Mouse (Mus musculus) C2C12 (cell line): Measurements from ENCODE around the gene Gmpr. TPM values are rescaled to one million over a fixed set of nuclear protein-coding genes. Genes with fewer than 3 reads are reported as not detected.

ENCODE experiments used
- H3K27me3 ChIP-seq: one replicate; pipeline ENCODE4 v1.6.1; 2011; ENCODE audit not compliant: control insufficient read depth, insufficient read depth, insufficient read length
- H3K36me3 ChIP-seq: one replicate; pipeline ENCODE4 v1.6.1; 2011; ENCODE audit not compliant: control insufficient read depth, insufficient read depth
- H3K4me3 ChIP-seq: one replicate; pipeline ENCODE4 v1.5.1; 2011; ENCODE audit warnings: mild to moderate bottlenecking, control low read depth; ENCODE audit not compliant: poor library complexity, insufficient read depth, severe bottlenecking
- H3K79me2 ChIP-seq: one replicate; pipeline ENCODE4 v1.6.1; 2011; ENCODE audit not compliant: control insufficient read depth, insufficient read depth
- H3K79me3 ChIP-seq: one replicate; pipeline ENCODE4 v1.6.1; 2011; ENCODE audit warnings: low read depth, control low read depth
- H3ac ChIP-seq: one replicate; pipeline ENCODE3; 2011; ENCODE audit warnings: low read depth; ENCODE audit not compliant: control insufficient read depth, insufficient read length
- CEBPB ChIP-seq: IDR thresholded peaks from one replicate; pipeline ENCODE4 v1.6.1; 2011; ENCODE audit warnings: low read depth, mild to moderate bottlenecking, control low read depth, moderate library complexity
- CTCF ChIP-seq: IDR thresholded peaks from one replicate; pipeline ENCODE4 v1.5.1; 2011; ENCODE audit not compliant: control insufficient read depth, insufficient read depth, insufficient read length
- FOSL1 ChIP-seq: IDR thresholded peaks from one replicate; pipeline ENCODE4 v1.8.0; 2011; ENCODE audit warnings: mild to moderate bottlenecking, low read length; ENCODE audit not compliant: poor library complexity, insufficient read depth, severe bottlenecking
- MAX ChIP-seq: IDR thresholded peaks from one replicate; pipeline ENCODE4 v1.6.1; 2011; ENCODE audit warnings: mild to moderate bottlenecking, control low read depth
- MYOD1 ChIP-seq: IDR thresholded peaks from one replicate; pipeline ENCODE4 v1.6.1; 2011; ENCODE audit warnings: low read depth; ENCODE audit not compliant: control insufficient read depth, insufficient read length
- MYOG ChIP-seq: IDR thresholded peaks from one replicate; pipeline ENCODE4 v1.6.1; 2011; ENCODE audit not compliant: control insufficient read depth, insufficient read length; ENCODE audit errors: extremely low read depth
- USF1 ChIP-seq: IDR thresholded peaks from one replicate; pipeline ENCODE4 v1.6.1; 2011; ENCODE audit warnings: low read depth, mild to moderate bottlenecking, control low read depth, moderate library complexity
- polyA plus RNA-seq: library from polyadenylated mRNA; unstranded; fragments of >200 nt; fragmentation: generic; extraction: Trizol; gene quantifications from one replicate; pipeline ENCODE4 v1.2.1, GENCODE M21; 2012; ENCODE audit warnings: missing spikeins

Gene Gmpr
- polyA plus RNA-seq, 1 experiment: 12.9 TPM

DNA sequence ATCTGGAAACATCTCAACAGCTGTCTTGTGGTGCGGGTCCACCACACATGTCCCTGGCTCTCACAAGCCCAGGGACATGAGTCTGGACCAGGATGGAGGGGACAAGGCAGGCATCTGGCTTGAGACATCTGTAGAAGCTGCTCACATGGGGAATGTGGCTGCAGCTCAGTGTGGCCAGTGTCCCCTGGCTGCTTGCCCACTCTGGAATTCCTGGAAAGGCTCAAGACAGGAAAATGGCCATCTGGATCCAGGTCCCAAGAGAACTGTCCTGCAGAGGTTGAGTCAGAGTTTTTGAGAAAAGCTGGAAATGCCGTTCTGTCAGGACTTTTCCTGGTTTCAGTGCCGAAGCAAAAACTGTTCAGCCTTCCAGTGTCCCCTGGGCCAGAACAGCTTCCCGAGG lies 68.9 kb downstream of the Gmpr start:
- H3ac ChIP-seq: no peak overlapping the region
- no peaks in the 10 kb centered on the region for H3K79me2 ChIP-seq
- TF ChIP-seq USF1: no peak
- no peak for TF ChIP-seq MYOD1
- no peak for TF ChIP-seq CTCF
- TF ChIP-seq FOSL1: no peak
- TF ChIP-seq CEBPB: no peak
- TF ChIP-seq MYOG: no peak
- no peak for TF ChIP-seq MAX
- H3K36me3 ChIP-seq: no peaks in the 10 kb centered on the region
- no peaks in the 10 kb centered on the region for H3K79me3 ChIP-seq
- no peaks in the 10 kb centered on the region for H3K27me3 ChIP-seq
- H3K4me3 ChIP-seq: no peak overlapping the region

DNA sequence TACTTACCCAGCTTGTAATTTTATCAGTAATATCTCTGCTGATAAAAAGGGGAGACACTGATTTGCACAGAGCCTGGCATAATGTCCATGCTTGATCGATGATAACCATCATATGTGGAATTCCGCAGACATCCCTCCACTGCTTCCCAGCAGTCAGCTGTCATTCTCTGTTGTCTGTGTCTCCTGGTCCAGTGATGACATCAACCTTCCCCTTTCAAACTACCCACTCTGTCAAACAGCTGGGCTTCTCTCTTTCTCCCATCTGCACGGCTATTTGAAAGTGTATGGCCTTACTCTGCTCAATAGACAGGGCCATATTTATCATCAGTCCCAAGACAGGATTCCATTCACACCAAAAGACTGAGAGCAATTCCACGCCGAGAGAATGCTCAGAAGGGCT lies 70.1 kb downstream of the Gmpr start:
- H3ac ChIP-seq: no peak overlapping the region
- H3K4me3 ChIP-seq: no peak overlapping the region
- H3K79me3 ChIP-seq: no peaks in the 10 kb centered on the region
- H3K27me3 ChIP-seq: no peaks in the 10 kb centered on the region
- no peaks in the 10 kb centered on the region for H3K36me3 ChIP-seq
- no peak for TF ChIP-seq FOSL1
- TF ChIP-seq MYOG: no peak
- no peak for TF ChIP-seq CTCF
- no peak for TF ChIP-seq USF1
- TF ChIP-seq MYOD1: no peak
- H3K79me2 ChIP-seq: no peaks in the 10 kb centered on the region

DNA sequence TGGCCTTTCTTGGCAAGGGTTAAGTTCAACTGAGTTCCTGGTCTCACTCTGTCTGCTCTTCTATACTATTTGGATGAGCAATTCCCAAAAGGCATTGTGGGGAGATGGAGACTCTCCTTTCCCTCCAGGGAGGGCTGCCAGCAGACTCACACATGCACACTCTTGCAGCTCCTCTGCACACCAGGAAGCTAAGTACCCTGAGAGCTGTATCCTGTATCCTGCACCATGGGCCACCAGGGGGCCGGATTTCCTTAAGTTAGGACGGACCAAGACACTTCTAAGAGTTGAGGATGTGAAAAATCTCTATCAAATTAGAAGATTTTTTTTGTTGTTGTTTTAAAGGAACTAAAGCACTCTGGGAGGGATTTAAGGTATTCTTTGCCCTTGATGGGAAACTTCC lies 70.5 kb downstream of the Gmpr start:
- TF ChIP-seq CTCF (no peak), CEBPB (no peak), MYOD1 (no peak), MYOG (no peak), USF1 (no peak), FOSL1 (no peak), MAX (no peak)
- H3K27me3 ChIP-seq: no peaks in the 10 kb centered on the region
- no peak overlapping the region for H3ac ChIP-seq

DNA sequence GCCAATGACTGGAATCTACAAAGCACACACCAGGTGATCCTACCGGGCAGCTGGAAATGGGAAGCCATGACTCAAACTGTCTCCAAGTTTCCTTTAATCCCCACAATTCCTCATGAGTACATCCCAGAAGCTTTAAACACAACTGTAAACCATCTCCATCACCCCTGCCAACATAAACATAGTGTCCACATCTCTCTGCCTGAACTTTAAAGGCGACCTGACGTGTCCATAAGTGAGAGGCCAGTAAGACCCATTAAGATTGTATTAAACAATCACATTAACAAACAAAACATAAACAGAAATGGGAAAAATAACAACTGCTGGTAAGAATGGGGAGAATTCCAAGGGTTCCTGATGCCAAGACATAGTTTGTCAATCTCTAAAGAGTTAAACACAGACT lies 72.5 kb downstream of the Gmpr start:
- Histone ChIP-seq H3K79me2 (no peaks in the 10 kb centered on the region), H3K36me3 (no peaks in the 10 kb centered on the region), H3K4me3 (no peak overlapping the region), H3K79me3 (no peaks in the 10 kb centered on the region), H3K27me3 (no peaks in the 10 kb centered on the region), H3ac (no peak overlapping the region)
- TF ChIP-seq USF1 (no peak), MYOD1 (no peak), MYOG (no peak), CTCF (no peak), CEBPB (no peak), MAX (no peak), FOSL1 (no peak)

More for the DNA sequence above, 70.5 kb downstream of the Gmpr start:
- Histone ChIP-seq H3K4me3 (no peak overlapping the region), H3K79me2 (no peaks in the 10 kb centered on the region), H3K36me3 (no peaks in the 10 kb centered on the region), H3K79me3 (no peaks in the 10 kb centered on the region)

DNA sequence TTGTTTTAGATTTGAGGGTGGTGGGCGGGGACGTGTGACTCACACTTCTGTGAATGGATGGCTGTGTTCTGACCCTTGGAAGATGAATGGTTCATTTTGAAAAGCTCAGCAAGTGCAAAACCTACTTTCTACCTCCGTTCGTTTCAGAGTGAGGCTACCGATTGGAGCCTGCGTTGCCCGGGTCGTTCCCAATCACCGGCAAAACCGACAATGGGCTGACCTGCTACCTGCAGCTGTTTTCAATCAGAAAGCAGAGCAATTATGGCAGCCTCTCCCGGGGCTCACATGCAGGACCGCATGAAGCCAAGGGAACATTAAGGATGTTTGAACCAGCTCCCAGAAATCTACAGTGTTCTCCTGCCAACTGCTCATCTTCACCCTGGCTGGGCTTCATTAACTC lies 75.0 kb downstream of the Gmpr start:
- no peaks in the 10 kb centered on the region for H3K79me2 ChIP-seq
- no peaks in the 10 kb centered on the region for H3K79me3 ChIP-seq
- no peaks in the 10 kb centered on the region for H3K36me3 ChIP-seq
- H3K4me3 ChIP-seq: no peak overlapping the region
- TF ChIP-seq USF1 (no peak), MYOG (no peak), FOSL1 (no peak)
- no peaks in the 10 kb centered on the region for H3K27me3 ChIP-seq
- no peak overlapping the region for H3ac ChIP-seq

DNA sequence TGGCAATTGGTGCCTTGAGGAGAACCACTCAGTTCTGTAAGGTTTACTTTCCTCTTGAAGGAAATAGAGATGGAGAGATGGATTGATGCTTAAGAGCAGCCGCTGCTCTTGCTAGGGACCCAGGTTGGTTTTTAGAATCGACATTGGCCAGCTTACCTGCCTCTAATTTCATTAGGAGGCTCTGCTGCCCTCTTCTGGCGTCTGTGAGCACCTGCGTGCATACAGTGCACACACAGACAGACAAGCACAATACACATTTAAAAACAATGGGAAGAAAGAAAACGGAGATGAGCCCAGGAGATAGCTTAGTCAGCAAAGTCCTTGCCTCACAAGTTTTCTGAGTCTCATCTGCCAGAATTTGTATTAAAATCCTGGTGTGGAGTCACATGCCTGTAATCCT lies 75.8 kb downstream of the Gmpr start:
- Histone ChIP-seq H3K27me3 (no peaks in the 10 kb centered on the region), H3ac (no peak overlapping the region), H3K79me2 (no peaks in the 10 kb centered on the region), H3K4me3 (no peak overlapping the region), H3K79me3 (no peaks in the 10 kb centered on the region), H3K36me3 (no peaks in the 10 kb centered on the region)
- TF ChIP-seq FOSL1 (no peak), MAX (no peak), CEBPB (no peak), MYOG (no peak), CTCF (no peak), MYOD1 (no peak), USF1 (no peak)
